Mouse (Mus musculus): ENCODE data around the gene Trp73. TPM values are rescaled to one million over a fixed set of nuclear protein-coding genes. Genes with fewer than 3 reads are reported as not detected.

Trp73 gene
- polyA plus RNA-seq, 1 experiment from 2014 or later: 0.04 TPM

GRCm38 (mm10) chr4:154121800-154122199 is 18.2 kb downstream of the Trp73 start:
- no peak overlapping the region for H3K4me2 ChIP-seq
- H3K4me1 ChIP-seq: no peaks in the 10 kb centered on the region
- ATAC-seq (ENCODE audit: low FRiP score): no peak
- WGBS: 79% methylated on average over 11 of the region's 11 CpGs
- no peaks in the 10 kb centered on the region for H3K36me3 ChIP-seq
- no peak overlapping the region for H3K9ac ChIP-seq (replicated peaks)
- H3K27ac ChIP-seq (replicated peaks): no peak overlapping the region
- no peaks in the 10 kb centered on the region for H3K9me3 ChIP-seq (replicated peaks)
- no peak overlapping the region for H3K4me3 ChIP-seq (replicated peaks)
- peaks cover 11% of the 10 kb centered on the region; the same call in 1 of the 2 replicates for H3K27me3 ChIP-seq (replicated peaks)

- WGBS: 87% methylated on average over 9 of the region's 9 CpGs
These were observed 20.8 kb downstream of the Trp73 start for GRCm38 (mm10) chr4:154119208-154119607.

GRCm38 (mm10) chr4:154118782-154119181 is 21.2 kb downstream of the Trp73 start:
- Histone ChIP-seq H3K9me3 (replicated peaks) (no peaks in the 10 kb centered on the region), H3K36me3 (no peaks in the 10 kb centered on the region), H3K9ac (replicated peaks) (no peak overlapping the region), H3K27me3 (replicated peaks) (0 out of 2 replicates have a peak, but pooled peaks cover 4% of the 10 kb centered on the region), H3K4me1 (no peaks in the 10 kb centered on the region), H3K4me2 (no peak overlapping the region), H3K27ac (replicated peaks) (no peak overlapping the region), H3K4me3 (replicated peaks) (no peak overlapping the region)
- 73% methylated on average over 9 of the region's 9 CpGs for WGBS
- ATAC-seq (ENCODE audit: low FRiP score): no peak

More at GRCm38 (mm10) chr4:154119208-154119607, 20.8 kb downstream of the Trp73 start:
- H3K36me3 ChIP-seq: no peaks in the 10 kb centered on the region
- peaks cover 5% of the 10 kb centered on the region; the same call in 1 of the 2 replicates for H3K27me3 ChIP-seq (replicated peaks)
- H3K4me3 ChIP-seq (replicated peaks): no peak overlapping the region
- ATAC-seq (ENCODE audit: low FRiP score): no peak
- H3K9me3 ChIP-seq (replicated peaks): no peaks in the 10 kb centered on the region
- H3K27ac ChIP-seq (replicated peaks): no peak overlapping the region
- no peaks in the 10 kb centered on the region for H3K4me1 ChIP-seq
- no peak overlapping the region for H3K4me2 ChIP-seq
- H3K9ac ChIP-seq (replicated peaks): no peak overlapping the region

GRCm38 (mm10) chr4:154116421-154116820 is 23.6 kb downstream of the Trp73 start:
- no peak overlapping the region for H3K27ac ChIP-seq (replicated peaks)
- WGBS: 50% methylated on average over 7 of the region's 7 CpGs
- no peak for ATAC-seq (ENCODE audit: low FRiP score)

GRCm38 (mm10) chr4:154109850-154110243 is 30.2 kb downstream of the Trp73 start:
- Histone ChIP-seq H3K27ac (replicated peaks) (no peak overlapping the region), H3K9ac (replicated peaks) (no peak overlapping the region), H3K9me3 (replicated peaks) (no peaks in the 10 kb centered on the region), H3K36me3 (no peaks in the 10 kb centered on the region), H3K4me2 (no peak overlapping the region), H3K27me3 (replicated peaks) (peaks cover 8% of the 10 kb centered on the region; the same call in 1 of the 2 replicates), H3K4me1 (peaks cover 5% of the 10 kb centered on the region), H3K4me3 (replicated peaks) (no peak overlapping the region)
- WGBS: 78% methylated on average over 11 of the region's 11 CpGs
- ATAC-seq (ENCODE audit: low FRiP score): no peak

More at GRCm38 (mm10) chr4:154116421-154116820, 23.6 kb downstream of the Trp73 start:
- Histone ChIP-seq H3K36me3 (no peaks in the 10 kb centered on the region), H3K4me1 (no peaks in the 10 kb centered on the region), H3K9me3 (replicated peaks) (no peaks in the 10 kb centered on the region), H3K4me2 (no peak overlapping the region), H3K9ac (replicated peaks) (no peak overlapping the region), H3K27me3 (replicated peaks) (0 out of 2 replicates have a peak, but pooled peaks cover 3% of the 10 kb centered on the region), H3K4me3 (replicated peaks) (no peak overlapping the region)

GRCm38 (mm10) chr4:154109216-154109849 is 30.7 kb downstream of the Trp73 start:
- Histone ChIP-seq H3K27ac (replicated peaks) (no peak overlapping the region), H3K36me3 (no peaks in the 10 kb centered on the region), H3K27me3 (replicated peaks) (peaks cover 9% of the 10 kb centered on the region; the same call in 1 of the 2 replicates), H3K4me3 (replicated peaks) (no peak overlapping the region), H3K9me3 (replicated peaks) (no peaks in the 10 kb centered on the region), H3K9ac (replicated peaks) (no peak overlapping the region), H3K4me1 (peaks cover 5% of the 10 kb centered on the region), H3K4me2 (no peak overlapping the region)
- no peak; the same call in 1 of the 2 replicates for ATAC-seq (ENCODE audit: low FRiP score)
- 49% methylated on average over 18 of the region's 18 CpGs for WGBS

GRCm38 (mm10) chr4:154106497-154107061 is 33.4 kb downstream of the Trp73 start:
- H3K27ac ChIP-seq (replicated peaks): no peak overlapping the region
- no peak overlapping the region for H3K4me3 ChIP-seq (replicated peaks)
- H3K4me2 ChIP-seq: no peak overlapping the region
- H3K9me3 ChIP-seq (replicated peaks): no peaks in the 10 kb centered on the region
- 85% methylated on average over 13 of the region's 13 CpGs for WGBS
- H3K9ac ChIP-seq (replicated peaks): no peak overlapping the region
- no peaks in the 10 kb centered on the region for H3K36me3 ChIP-seq
- no peak for ATAC-seq (ENCODE audit: low FRiP score)
- peaks cover 5% of the 10 kb centered on the region for H3K4me1 ChIP-seq
- H3K27me3 ChIP-seq (replicated peaks): peaks cover 24% of the 10 kb centered on the region

- peaks cover 24% of the 10 kb centered on the region for H3K27me3 ChIP-seq (replicated peaks)
- no peaks in the 10 kb centered on the region for H3K36me3 ChIP-seq
- no peak for ATAC-seq (ENCODE audit: low FRiP score)
- H3K4me3 ChIP-seq (replicated peaks): peak overlapping the region; percentile 25
- no peaks in the 10 kb centered on the region for H3K9me3 ChIP-seq (replicated peaks)
- H3K9ac ChIP-seq (replicated peaks): no peak overlapping the region
- peaks cover 5% of the 10 kb centered on the region for H3K4me1 ChIP-seq
- 26% methylated on average over 19 of the region's 20 CpGs for WGBS
- peak overlapping the region; percentile 53 for H3K4me2 ChIP-seq
- H3K27ac ChIP-seq (replicated peaks): no peak overlapping the region
These were observed 34.5 kb downstream of the Trp73 start for GRCm38 (mm10) chr4:154105381-154106001.

- H3K27me3 ChIP-seq (replicated peaks): peaks cover 30% of the 10 kb centered on the region
- WGBS: 91% methylated on average over 10 of the region's 10 CpGs
- no peak overlapping the region for H3K9ac ChIP-seq (replicated peaks)
- no peak for ATAC-seq (ENCODE audit: low FRiP score)
- no peak overlapping the region for H3K27ac ChIP-seq (replicated peaks)
- no peak overlapping the region for H3K4me3 ChIP-seq (replicated peaks)
- peaks cover 5% of the 10 kb centered on the region for H3K4me1 ChIP-seq
- H3K9me3 ChIP-seq (replicated peaks): no peaks in the 10 kb centered on the region
- no peaks in the 10 kb centered on the region for H3K36me3 ChIP-seq
- no peak overlapping the region for H3K4me2 ChIP-seq
These were observed 36.1 kb downstream of the Trp73 start for GRCm38 (mm10) chr4:154103912-154104311.

GRCm38 (mm10) chr4:154103386-154103785 is 36.6 kb downstream of the Trp73 start:
- ATAC-seq (ENCODE audit: low FRiP score): no peak
- H3K9me3 ChIP-seq (replicated peaks): no peaks in the 10 kb centered on the region
- no peak overlapping the region for H3K4me2 ChIP-seq
- H3K36me3 ChIP-seq: no peaks in the 10 kb centered on the region
- no peak overlapping the region for H3K4me3 ChIP-seq (replicated peaks)
- no peak overlapping the region for H3K27ac ChIP-seq (replicated peaks)
- peaks cover 30% of the 10 kb centered on the region for H3K27me3 ChIP-seq (replicated peaks)
- no peak overlapping the region for H3K9ac ChIP-seq (replicated peaks)
- peaks cover 5% of the 10 kb centered on the region for H3K4me1 ChIP-seq
- WGBS: 79% methylated on average over 8 of the region's 8 CpGs

GRCm38 (mm10) chr4:154099361-154099760 is 40.6 kb downstream of the Trp73 start:
- no peak overlapping the region for H3K27ac ChIP-seq (replicated peaks)
- H3K9ac ChIP-seq (replicated peaks): no peak overlapping the region
- no peaks in the 10 kb centered on the region for H3K9me3 ChIP-seq (replicated peaks)
- WGBS: 49% methylated on average over 7 of the region's 7 CpGs
- peaks cover 32% of the 10 kb centered on the region for H3K27me3 ChIP-seq (replicated peaks)
- no peak overlapping the region for H3K4me3 ChIP-seq (replicated peaks)
- H3K36me3 ChIP-seq: no peaks in the 10 kb centered on the region
- ATAC-seq (ENCODE audit: low FRiP score): no peak
- H3K4me1 ChIP-seq: no peaks in the 10 kb centered on the region
- H3K4me2 ChIP-seq: no peak overlapping the region

GRCm38 (mm10) chr4:154096111-154096510 is 43.9 kb downstream of the Trp73 start:
- 20% methylated on average over 6 of the region's 6 CpGs for WGBS
- H3K27me3 ChIP-seq (replicated peaks): peaks cover 31% of the 10 kb centered on the region
- H3K36me3 ChIP-seq: no peaks in the 10 kb centered on the region

More at GRCm38 (mm10) chr4:154096111-154096510, 43.9 kb downstream of the Trp73 start:
- Histone ChIP-seq H3K9me3 (replicated peaks) (no peaks in the 10 kb centered on the region), H3K27ac (replicated peaks) (no peak overlapping the region), H3K4me1 (no peaks in the 10 kb centered on the region), H3K4me2 (no peak overlapping the region), H3K4me3 (replicated peaks) (no peak overlapping the region), H3K9ac (replicated peaks) (no peak overlapping the region)
- ATAC-seq (ENCODE audit: low FRiP score): no peak

Measured in neural tube, embryonic 15.5 days (tissue).